Mouse (Mus musculus): ENCODE data around the gene Espl1.

Espl1 gene

DNA sequence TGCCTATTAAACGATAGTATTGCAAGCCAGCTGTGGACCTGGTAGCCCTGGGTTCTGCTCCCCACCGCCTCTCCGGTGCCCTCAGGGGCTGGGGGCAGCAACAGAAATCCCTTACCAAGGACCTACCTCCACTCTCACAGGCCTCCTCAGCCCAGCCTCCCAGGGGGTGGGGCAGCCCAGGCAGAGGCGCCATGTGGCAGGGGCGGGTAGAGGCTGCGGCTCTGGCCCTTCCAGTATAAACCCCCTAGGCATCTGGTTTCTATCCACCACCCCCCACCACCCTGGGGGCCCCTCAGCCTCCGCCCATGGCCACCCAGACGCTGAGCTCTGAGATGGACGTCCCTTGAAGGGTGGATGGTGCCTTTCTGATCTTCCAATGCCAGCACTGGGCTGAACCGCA is 74.7 kb downstream of the Espl1 start:
- in situ Hi-C loops (cut with MboI, MseI): no loop called here

Measured in T-helper 2 cell (primary cell).